Mouse (Mus musculus): ENCODE data around the gene Cpped1. TPM values are rescaled to one million over a fixed set of nuclear protein-coding genes. Genes with fewer than 3 reads are reported as not detected.

Gene Cpped1
- polyA plus RNA-seq, 1 experiment from 2014 or later = 39.3 TPM

DNA sequence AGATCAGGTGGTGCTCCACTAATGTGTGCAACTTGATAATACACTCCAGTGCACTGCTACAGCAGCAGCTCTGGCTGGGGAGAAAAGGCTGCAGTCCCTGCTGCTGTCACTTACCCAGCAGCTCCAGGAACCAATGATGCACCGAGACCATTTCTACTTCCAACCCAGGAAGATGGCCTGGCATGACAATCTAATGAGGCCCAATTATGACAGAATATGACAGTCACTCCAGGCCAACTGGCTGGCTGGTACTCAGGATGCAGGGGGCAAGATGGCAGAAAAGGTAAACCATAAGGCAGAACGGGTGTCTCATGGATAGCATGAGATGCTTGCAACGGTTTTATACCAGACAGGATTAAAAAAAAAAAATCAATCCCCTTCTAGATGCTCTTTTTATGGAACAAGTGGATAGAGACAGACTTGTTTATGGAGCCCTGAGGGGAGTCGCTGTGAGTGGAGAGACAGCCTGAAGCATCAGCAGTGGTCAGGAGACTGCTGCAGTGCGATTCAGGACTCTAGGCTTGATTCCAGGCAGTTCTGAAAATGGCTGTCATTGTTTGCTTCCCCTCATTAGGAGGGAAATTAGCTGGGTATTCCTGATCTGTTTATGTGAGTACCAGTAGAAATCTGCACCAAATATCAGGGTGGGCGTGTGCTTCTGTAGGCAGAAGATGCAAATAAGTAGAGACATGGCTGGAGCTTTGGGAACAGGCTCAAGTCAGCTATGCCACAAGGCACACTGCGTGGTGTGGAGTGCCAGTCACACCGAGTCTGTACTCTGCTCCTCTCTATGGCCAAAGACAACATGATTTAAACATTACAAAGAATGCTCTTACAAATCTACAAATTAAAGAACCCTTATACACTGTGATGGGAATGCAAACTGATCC lies 56.3 kb downstream of the Cpped1 start:
- DNase-seq (ENCODE audit: low spot score) (no peak), ATAC-seq (replicated peaks; ENCODE audit: low FRiP score, low read depth) (no peak)
- TF ChIP-seq CTCF (IDR thresholded peaks at IDR 0.05; ENCODE audit: low read depth) = no peak
- Histone ChIP-seq H3K27ac (no peak overlapping the region), H3K27me3 (ENCODE audit: insufficient read depth, low read length) (no peaks in the 10 kb centered on the region), H3K4me1 (replicated peaks; ENCODE audit: insufficient read depth, low read length) (no peaks in the 10 kb centered on the region), H3K4me2 (ENCODE audit: low read length) (no peak overlapping the region), H3K4me3 (replicated peaks; ENCODE audit: low read depth, low read length) (no peak overlapping the region), H3K36me3 (ENCODE audit: insufficient read depth, low read length) (no peaks in the 10 kb centered on the region), H3K9me3 (replicated peaks; ENCODE audit: low read length) (no peaks in the 10 kb centered on the region), H3K9ac (ENCODE audit: low read depth, low read length) (no peak overlapping the region)
- 86% methylated on average over 8 of the region's 8 CpGs for WGBS

DNA sequence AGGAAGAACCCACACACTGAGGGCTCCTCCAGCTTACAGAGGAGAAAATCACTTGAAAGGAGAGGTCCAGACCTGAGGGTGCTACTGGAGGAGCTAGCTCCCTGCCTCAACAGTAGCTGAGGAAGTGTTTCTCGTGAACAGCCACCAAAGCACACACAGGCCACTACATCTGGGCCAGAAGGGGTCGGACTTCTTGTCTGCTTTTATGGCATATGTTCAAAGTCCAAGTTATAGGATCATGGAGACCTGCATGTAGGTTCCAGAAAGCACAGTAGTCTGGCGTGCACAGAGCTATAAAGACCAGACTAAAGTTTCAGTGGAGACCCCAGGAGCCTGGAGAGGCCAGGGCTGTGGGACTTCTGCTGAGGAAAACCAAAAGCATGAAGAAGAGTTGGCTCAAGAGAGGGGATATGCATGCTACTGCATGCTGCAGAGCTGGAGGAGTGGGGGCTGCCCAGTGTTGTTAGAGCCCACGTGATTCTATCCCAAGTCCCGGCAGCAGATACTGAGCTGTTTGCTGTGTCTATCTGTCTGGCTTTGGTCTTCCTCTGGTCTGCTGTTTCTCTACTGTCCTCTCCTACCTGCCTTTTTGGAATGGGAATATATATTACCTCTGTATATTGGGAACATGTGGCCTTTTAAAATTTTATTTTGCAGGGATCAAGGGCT lies 60.1 kb downstream of the Cpped1 start:
- TF ChIP-seq CTCF (IDR thresholded peaks at IDR 0.05; ENCODE audit: low read depth) = no peak

DNA sequence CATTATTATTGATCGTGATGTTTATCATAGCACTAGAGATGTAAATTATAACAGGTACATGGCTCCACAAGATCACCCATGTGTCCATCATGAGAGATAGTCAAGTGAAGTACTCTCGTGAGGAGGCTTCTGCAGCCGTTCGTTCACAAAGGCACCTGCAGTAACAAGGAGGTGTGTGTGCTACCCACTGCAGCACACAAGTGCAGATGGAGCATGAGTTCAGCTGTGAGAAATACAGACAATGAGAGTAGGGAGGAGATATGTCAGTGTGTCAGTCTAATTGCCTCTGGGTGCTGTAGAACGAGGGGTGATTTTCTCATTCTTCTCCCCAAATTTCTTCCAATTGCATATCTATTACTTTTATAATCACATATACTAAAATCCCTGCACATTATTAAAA lies 63.9 kb downstream of the Cpped1 start:
- no peaks in the 10 kb centered on the region for H3K4me1 ChIP-seq (replicated peaks; ENCODE audit: insufficient read depth, low read length)
- H3K27me3 ChIP-seq (ENCODE audit: insufficient read depth, low read length) = no peaks in the 10 kb centered on the region
- DNase-seq (ENCODE audit: low spot score) = no peak
- H3K4me2 ChIP-seq (ENCODE audit: low read length) = no peak overlapping the region
- H3K36me3 ChIP-seq (ENCODE audit: insufficient read depth, low read length) = no peaks in the 10 kb centered on the region
- no peak for ATAC-seq (replicated peaks; ENCODE audit: low FRiP score, low read depth)
- no peak for TF ChIP-seq CTCF (IDR thresholded peaks at IDR 0.05; ENCODE audit: low read depth)
- no peak overlapping the region for H3K9ac ChIP-seq (ENCODE audit: low read depth, low read length)
- no peak overlapping the region for H3K4me3 ChIP-seq (replicated peaks; ENCODE audit: low read depth, low read length)
- H3K27ac ChIP-seq = no peak overlapping the region
- 92% methylated on average over 5 of the region's 5 CpGs for whole genome bisulfite sequencing
- H3K9me3 ChIP-seq (replicated peaks; ENCODE audit: low read length) = no peaks in the 10 kb centered on the region

More for the DNA sequence above, 60.1 kb downstream of the Cpped1 start:
- no peaks in the 10 kb centered on the region for H3K9me3 ChIP-seq (replicated peaks; ENCODE audit: low read length)
- WGBS = 56% methylated on average over 5 of the region's 5 CpGs
- no peaks in the 10 kb centered on the region for H3K27me3 ChIP-seq (ENCODE audit: insufficient read depth, low read length)
- H3K4me1 ChIP-seq (replicated peaks; ENCODE audit: insufficient read depth, low read length) = no peaks in the 10 kb centered on the region
- H3K27ac ChIP-seq = no peak overlapping the region
- H3K4me3 ChIP-seq (replicated peaks; ENCODE audit: low read depth, low read length) = no peak overlapping the region
- no peaks in the 10 kb centered on the region for H3K36me3 ChIP-seq (ENCODE audit: insufficient read depth, low read length)
- ATAC-seq (replicated peaks; ENCODE audit: low FRiP score, low read depth) (no peak), DNase-seq (ENCODE audit: low spot score) (peak; percentile 8)
- no peak overlapping the region for H3K4me2 ChIP-seq (ENCODE audit: low read length)
- no peak overlapping the region for H3K9ac ChIP-seq (ENCODE audit: low read depth, low read length)

DNA sequence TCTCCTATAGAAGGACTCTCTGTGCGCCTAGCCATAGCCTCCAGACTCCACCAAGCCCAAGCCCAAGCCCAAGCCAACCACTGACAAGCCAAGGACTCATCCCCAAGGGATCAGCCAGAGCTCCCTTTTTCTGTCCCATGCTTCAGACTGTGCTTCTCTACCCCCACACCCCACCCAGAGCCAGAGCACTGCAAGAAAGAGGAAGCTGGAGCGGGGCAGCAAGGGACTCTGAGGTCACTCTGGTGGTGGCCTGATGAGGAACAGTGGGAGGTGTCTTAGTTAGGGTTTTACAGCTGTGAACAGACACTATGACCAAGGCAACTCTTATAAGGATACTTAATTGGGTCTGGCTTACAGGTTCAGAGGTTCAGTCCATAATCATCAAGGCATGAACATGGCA lies 65.8 kb downstream of the Cpped1 start:
- Histone ChIP-seq H3K36me3 (ENCODE audit: insufficient read depth, low read length) (0 out of 2 replicates have a peak, but pooled peaks cover 2% of the 10 kb centered on the region), H3K9me3 (replicated peaks; ENCODE audit: low read length) (no peaks in the 10 kb centered on the region), H3K4me1 (replicated peaks; ENCODE audit: insufficient read depth, low read length) (no peaks in the 10 kb centered on the region), H3K9ac (ENCODE audit: low read depth, low read length) (no peak overlapping the region), H3K27me3 (ENCODE audit: insufficient read depth, low read length) (no peaks in the 10 kb centered on the region), H3K4me3 (replicated peaks; ENCODE audit: low read depth, low read length) (no peak overlapping the region), H3K27ac (no peak overlapping the region), H3K4me2 (ENCODE audit: low read length) (no peak overlapping the region)
- WGBS = 93% methylated on average over 2 of the region's 2 CpGs
- no peak for TF ChIP-seq CTCF (IDR thresholded peaks at IDR 0.05; ENCODE audit: low read depth)
- DNase-seq (ENCODE audit: low spot score) = no peak
- ATAC-seq (replicated peaks; ENCODE audit: low FRiP score, low read depth) = no peak

DNA sequence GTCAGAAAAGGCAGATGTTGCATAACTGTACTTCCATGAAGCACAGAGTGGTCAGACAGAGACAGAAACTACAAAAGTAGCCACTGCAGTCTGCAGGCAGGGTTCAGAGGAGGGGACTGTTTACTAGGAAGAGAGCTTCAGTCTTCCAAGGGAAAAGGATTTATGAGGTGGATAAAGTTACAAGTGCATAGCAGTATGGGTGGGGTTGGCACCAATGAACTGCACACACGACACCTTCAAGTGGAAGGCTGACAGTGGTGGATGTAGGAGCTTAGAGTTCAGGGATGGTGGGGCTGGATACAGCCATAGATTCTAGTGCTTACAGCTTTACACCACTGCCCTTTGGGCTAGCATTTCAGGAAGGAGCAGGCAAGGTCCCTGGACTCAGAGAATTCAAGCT lies 75.8 kb downstream of the Cpped1 start:
- WGBS = 43% methylated on average over 1 of the region's 1 CpGs
- Histone ChIP-seq H3K4me2 (ENCODE audit: low read length) (no peak overlapping the region), H3K27me3 (ENCODE audit: insufficient read depth, low read length) (no peaks in the 10 kb centered on the region), H3K36me3 (ENCODE audit: insufficient read depth, low read length) (0 out of 2 replicates have a peak, but pooled peaks cover 1% of the 10 kb centered on the region), H3K9me3 (replicated peaks; ENCODE audit: low read length) (no peaks in the 10 kb centered on the region), H3K9ac (ENCODE audit: low read depth, low read length) (no peak overlapping the region), H3K4me3 (replicated peaks; ENCODE audit: low read depth, low read length) (no peak overlapping the region), H3K4me1 (replicated peaks; ENCODE audit: insufficient read depth, low read length) (no peaks in the 10 kb centered on the region), H3K27ac (no peak overlapping the region)
- ATAC-seq (replicated peaks; ENCODE audit: low FRiP score, low read depth) (no peak), DNase-seq (ENCODE audit: low spot score) (peak; percentile 68)
- TF ChIP-seq CTCF (IDR thresholded peaks at IDR 0.05; ENCODE audit: low read depth) = no peak

DNA sequence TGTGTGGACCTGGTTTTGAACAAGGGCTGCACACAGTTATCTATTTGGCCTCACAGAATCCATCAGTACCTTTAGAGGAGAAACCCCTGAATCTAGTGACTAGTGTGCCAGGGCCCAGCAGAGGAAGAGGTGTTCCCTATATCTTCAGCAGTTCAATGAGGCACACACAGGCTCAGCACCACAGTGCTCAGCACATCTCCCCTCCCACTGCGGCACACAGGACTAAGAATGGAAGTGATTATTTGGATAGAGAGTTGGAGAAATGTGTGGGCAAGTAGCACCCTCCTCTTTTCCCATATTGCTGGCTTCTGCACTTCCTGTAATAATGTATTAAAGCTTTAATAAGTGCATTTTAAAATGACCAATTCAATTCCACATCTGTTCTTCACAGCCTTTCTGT lies 80.4 kb downstream of the Cpped1 start:
- Histone ChIP-seq H3K4me1 (replicated peaks; ENCODE audit: insufficient read depth, low read length) (no peaks in the 10 kb centered on the region), H3K4me3 (replicated peaks; ENCODE audit: low read depth, low read length) (no peak overlapping the region), H3K9ac (ENCODE audit: low read depth, low read length) (no peak overlapping the region), H3K36me3 (ENCODE audit: insufficient read depth, low read length) (no peaks in the 10 kb centered on the region), H3K27me3 (ENCODE audit: insufficient read depth, low read length) (no peaks in the 10 kb centered on the region), H3K27ac (no peak overlapping the region), H3K4me2 (ENCODE audit: low read length) (no peak overlapping the region), H3K9me3 (replicated peaks; ENCODE audit: low read length) (no peaks in the 10 kb centered on the region)
- TF ChIP-seq CTCF (IDR thresholded peaks at IDR 0.05; ENCODE audit: low read depth) = no peak
- 93% methylated on average over 1 of the region's 1 CpGs for WGBS
- ATAC-seq (replicated peaks; ENCODE audit: low FRiP score, low read depth) (no peak), DNase-seq (ENCODE audit: low spot score) (no peak)
